9 mouse cellular contexts compared by ENCODE assay signal in genomic region chr17:90454356-90454737, GRCm38 (mm10).
A peak's percentile ranks its signal among the peaks of the same experiment; 100 is the strongest.
DNase-seq lines count a peak whose midpoint lies in the region; ATAC-seq and TF ChIP-seq lines count a peak whose summit lies in the region.
"Had no signal": no experiment of that assay in that cellular context is flagged by ENCODE, and none has a peak within 500 bp of the region (broad histone marks: within the 10 kb centered on the region; RNA-seq: fewer than 3 reads in every experiment).

No protein-coding gene starts in this region.

- ATAC-seq in heart, embryonic 12.5 days (ENCODE audit: insufficient number of reproducible peaks, low FRiP score) = no peak

- no peak for TF ChIP-seq EP300 in ES-Bruce4 (IDR thresholded peaks at IDR 0.05; ENCODE audit: insufficient read depth, low read depth, low read length)

- no peak overlapping the region for H3K27ac ChIP-seq in heart, embryonic 12.5 days (ENCODE audit: poor library complexity, severe bottlenecking)
- no peak overlapping the region for H3K27ac ChIP-seq in ES-Bruce4 (ENCODE audit: insufficient read depth, low read length)
- H3K27ac ChIP-seq in olfactory bulb, adult 2 months (ENCODE audit: insufficient read depth, low read depth, low read length) = no peak overlapping the region

- peak overlapping the region; percentile 49 for H3K4me3 ChIP-seq in heart, embryonic 12.5 days
- H3K4me3 ChIP-seq in ES-Bruce4 (ENCODE audit: low read depth, low read length) = peak overlapping the region; percentile 63
- H3K4me3 ChIP-seq in olfactory bulb, adult 2 months (ENCODE audit: insufficient read depth, low read depth, low read length) = peak overlapping the region; percentile 54
- H3K4me3 ChIP-seq: myocyte had no signal

- intact Hi-C loops in heart, postnatal 14 days (cut with DNase I) = no loop called here
- intact Hi-C loops in left cerebral cortex, postnatal 25 days (cut with DNase I) = loop anchor here (5.0 to 10.0 kb wide), 2 partner anchors 123 to 370 kb away; no protein-coding TSS in a partner anchor

- no peak for DNase-seq in heart, postnatal 14 days
- peak; percentile 16 for DNase-seq in embryo, embryonic 9.5 days (ENCODE audit: extremely low spot score)
- peak; percentile 27 to 47 for DNase-seq in left cerebral cortex, postnatal 25 days (ENCODE audit: low spot score in 2 of 2)
- no peak for DNase-seq in adrenal gland, adult 2 months
- no peak for DNase-seq in thymus, postnatal 14 days

- WGBS in heart, embryonic 12.5 days = 6% methylated on average over 15 of the region's 15 CpGs
- WGBS in olfactory bulb, adult 2 months = 7% methylated on average over 15 of the region's 15 CpGs

- H3K9ac ChIP-seq in heart, embryonic 12.5 days = no peak overlapping the region
- H3K9ac ChIP-seq in ES-Bruce4 (ENCODE audit: low read depth, poor library complexity, severe bottlenecking) = no peak overlapping the region

- no peak for TF ChIP-seq POLR2A in ES-Bruce4 (IDR thresholded peaks at IDR 0.05; ENCODE audit: insufficient read depth, low read length)
- TF ChIP-seq POLR2A in olfactory bulb, adult 2 months (IDR thresholded peaks at IDR 0.05; ENCODE audit: insufficient read depth, low read depth, low read length) = no peak

- H3K27me3 ChIP-seq in heart, embryonic 12.5 days (replicated peaks) = peaks cover 56% of the 10 kb centered on the region
- peaks cover 16% of the 10 kb centered on the region for H3K27me3 ChIP-seq in ES-Bruce4 (ENCODE audit: control insufficient read depth, insufficient read depth, low read length, poor library complexity, severe bottlenecking)

- no peaks in the 10 kb centered on the region for H3K36me3 ChIP-seq in heart, embryonic 12.5 days
- no peaks in the 10 kb centered on the region for H3K36me3 ChIP-seq in ES-Bruce4 (ENCODE audit: control insufficient read depth, insufficient read depth, low read length, poor library complexity, severe bottlenecking)

- no peaks in the 10 kb centered on the region for H3K9me3 ChIP-seq in heart, embryonic 12.5 days (replicated peaks)
- no peaks in the 10 kb centered on the region for H3K9me3 ChIP-seq in ES-Bruce4 (replicated peaks; ENCODE audit: control insufficient read depth, insufficient read depth, low read length, poor library complexity, severe bottlenecking)

- peak overlapping the region; percentile 90 for H3K4me2 ChIP-seq in heart, embryonic 12.5 days

- peaks cover 17% of the 10 kb centered on the region; the same call in 1 of the 2 replicates for H3K4me1 ChIP-seq in heart, embryonic 12.5 days (replicated peaks)
- no peaks in the 10 kb centered on the region for H3K4me1 ChIP-seq in ES-Bruce4 (ENCODE audit: control insufficient read depth, insufficient read depth, low read length)
- peaks cover 10% of the 10 kb centered on the region for H3K4me1 ChIP-seq in olfactory bulb, adult 2 months (ENCODE audit: control insufficient read depth, insufficient read depth, low read length)

- no peak for TF ChIP-seq CTCF in ES-Bruce4 (IDR thresholded peaks at IDR 0.05; ENCODE audit: low read depth, low read length)
- no peak for TF ChIP-seq CTCF in olfactory bulb, adult 2 months (IDR thresholded peaks at IDR 0.05; ENCODE audit: insufficient read depth, low read depth, low read length)

Comparison
In these comparisons a context has a peak if more than half of its experiments do, and no peak if none do; other contexts are left out.
1. DNase-seq: peak in embryo, embryonic 9.5 days (single experiment) and left cerebral cortex, postnatal 25 days (2 of 2); none in heart, postnatal 14 days (0 of 2), adrenal gland, adult 2 months (single experiment) and thymus, postnatal 14 days (single experiment).
2. Peak in every context shown above with its lines, with median percentiles within 50 percentile points of each other: H3K4me3 ChIP-seq.